Mouse (Mus musculus): ENCODE data around the gene Vmn2r44.
"Not testable (repeated sequence)": the region's sequence is repeated elsewhere in the genome, so short reads cannot be mapped to it uniquely, and the experiment has no call there.

The Vmn2r44 gene

GRCm38 (mm10) chr7:8383233-8383632 is at the start of gene Vmn2r44:
TSS of gene Vmn2r44 (minus strand) at chr7:8383333.
- DNase-seq (ENCODE audit: low spot score) = not testable (repeated sequence)

- not testable (repeated sequence) for DNase-seq (ENCODE audit: low spot score)
Measured at GRCm38 (mm10) chr7:8357879-8358278, 25.3 kb downstream of the Vmn2r44 start.
